Mouse (Mus musculus) myocyte (in vitro differentiated cells): ENCODE measurements around the gene Zfp871. TPM values are rescaled to one million over a fixed set of nuclear protein-coding genes. Genes with fewer than 3 reads are reported as not detected.

Experiments used
- H3K27me3 ChIP-seq: one replicate; pipeline ENCODE4 v1.6.1; 2011; ENCODE audit not compliant: control insufficient read depth, insufficient read depth, insufficient read length
- H3K36me3 ChIP-seq: one replicate; pipeline ENCODE4 v1.6.1; 2011; ENCODE audit not compliant: control insufficient read depth, insufficient read depth
- H3K4me2 ChIP-seq: one replicate; pipeline ENCODE4 v1.6.1; 2011; ENCODE audit warnings: low read depth, control low read depth
- H3K4me3 ChIP-seq: one replicate; pipeline ENCODE4 v1.5.1; 2011; ENCODE audit warnings: mild to moderate bottlenecking, control low read depth, moderate library complexity
- H3K79me2 ChIP-seq: one replicate; pipeline ENCODE4 v1.6.1; 2011; ENCODE audit not compliant: control insufficient read depth, insufficient read depth
- H3ac ChIP-seq: one replicate; pipeline ENCODE4 v1.6.1; 2011; ENCODE audit not compliant: control insufficient read depth, insufficient read length
- CEBPB ChIP-seq: IDR thresholded peaks from 2 replicates; pipeline ENCODE4 v1.6.1; 2011; ENCODE audit warnings: mild to moderate bottlenecking, moderate library complexity; ENCODE audit not compliant: poor library complexity, insufficient read depth, severe bottlenecking
- E2F4 ChIP-seq: IDR thresholded peaks from one replicate; pipeline ENCODE4 v1.6.1; 2011; ENCODE audit warnings: mild to moderate bottlenecking, control low read depth, moderate library complexity; ENCODE audit not compliant: insufficient read depth
- MAX ChIP-seq: IDR thresholded peaks from one replicate; pipeline ENCODE4 v1.6.1; 2011; ENCODE audit warnings: low read depth, mild to moderate bottlenecking, control low read depth
- MYOD1 ChIP-seq, 3 experiments: IDR thresholded peaks; one replicate each; pipeline ENCODE4 v1.6.1; 2011; ENCODE audit warnings: control low read depth in 2 of 3, low read depth in 2 of 3, mild to moderate bottlenecking in 2 of 3, moderate library complexity in 1 of 3; ENCODE audit not compliant: insufficient read length in 2 of 3, control insufficient read depth in 1 of 3
- MYOG ChIP-seq, 3 experiments: IDR thresholded peaks; one replicate each; pipeline ENCODE4 v1.6.1; 2011; ENCODE audit warnings: control low read depth in 2 of 3, low read depth in 2 of 3, mild to moderate bottlenecking in 2 of 3; ENCODE audit not compliant: insufficient read length in 2 of 3, control insufficient read depth in 1 of 3, insufficient read depth in 1 of 3
- POLR2A ChIP-seq: IDR thresholded peaks from one replicate; pipeline ENCODE4 v1.6.1; 2011; ENCODE audit warnings: low read depth, mild to moderate bottlenecking, control low read depth, moderate library complexity; ENCODE audit not compliant: insufficient read length
- POLR2AphosphoS2 ChIP-seq: IDR thresholded peaks from one replicate; pipeline ENCODE4 v1.6.1; 2011; ENCODE audit warnings: low read depth, control low read depth; ENCODE audit not compliant: insufficient read length
- REST ChIP-seq: IDR thresholded peaks from one replicate; pipeline ENCODE4 v1.6.1; 2011; ENCODE audit warnings: mild to moderate bottlenecking, control low read depth, moderate library complexity; ENCODE audit not compliant: insufficient read depth, insufficient read length
- SRF ChIP-seq: IDR thresholded peaks from one replicate; pipeline ENCODE4 v1.6.1; 2011; ENCODE audit warnings: low read depth; ENCODE audit not compliant: control insufficient read depth, insufficient read length
- TCF12 ChIP-seq: IDR thresholded peaks from one replicate; pipeline ENCODE4 v1.6.1; 2011; ENCODE audit warnings: mild to moderate bottlenecking, control low read depth; ENCODE audit not compliant: poor library complexity, insufficient read depth, severe bottlenecking
- TCF3 ChIP-seq: IDR thresholded peaks from one replicate; pipeline ENCODE4 v1.6.1; 2011; ENCODE audit warnings: low read depth, control low read depth; ENCODE audit not compliant: insufficient read length
- USF1 ChIP-seq: IDR thresholded peaks from one replicate; pipeline ENCODE4 v1.6.1; 2011; ENCODE audit warnings: low read depth, mild to moderate bottlenecking, control low read depth, moderate library complexity
- polyA plus RNA-seq: library from polyadenylated mRNA; unstranded; fragments of >200 nt; fragmentation: generic; extraction: Trizol; gene quantifications from one replicate; pipeline ENCODE4 v1.2.1, GENCODE M21; 2012; ENCODE audit warnings: missing spikeins

Gene Zfp871
- 1.7 TPM for polyA plus RNA-seq

DNA sequence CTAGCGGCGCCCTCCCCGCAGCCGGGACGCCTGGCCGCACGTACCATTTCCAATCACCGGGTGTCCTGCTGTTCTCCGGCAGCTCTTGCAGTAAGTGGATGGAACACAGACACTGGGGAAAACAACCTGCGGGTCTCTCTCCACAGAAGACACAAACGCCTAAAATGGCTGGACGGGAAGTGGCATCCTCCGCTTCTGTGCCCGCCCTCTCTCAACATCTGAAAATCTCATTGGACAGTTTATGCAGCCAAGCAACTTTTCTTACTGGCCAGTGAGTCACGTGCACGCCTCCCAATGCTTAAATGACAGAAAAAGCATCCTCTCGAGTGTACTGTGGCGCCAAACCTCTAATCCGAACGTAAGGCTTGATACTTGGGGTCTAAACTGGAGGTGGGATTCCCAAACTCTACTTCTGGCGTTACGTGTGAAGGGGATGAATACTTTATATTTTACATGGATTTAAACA lies at the start of gene Zfp871:
Gene Zfp871 (minus strand): TSS at position 194 of the 466 bp plus-strand sequence.
- peak; percentile 99 for TF ChIP-seq USF1
- TF ChIP-seq POLR2A: peak; percentile 67
- TF ChIP-seq CEBPB: no peak
- peak; percentile 84 for TF ChIP-seq E2F4
- TF ChIP-seq POLR2AphosphoS2: peak; percentile 76
- peak; percentile 95 for TF ChIP-seq SRF

DNA sequence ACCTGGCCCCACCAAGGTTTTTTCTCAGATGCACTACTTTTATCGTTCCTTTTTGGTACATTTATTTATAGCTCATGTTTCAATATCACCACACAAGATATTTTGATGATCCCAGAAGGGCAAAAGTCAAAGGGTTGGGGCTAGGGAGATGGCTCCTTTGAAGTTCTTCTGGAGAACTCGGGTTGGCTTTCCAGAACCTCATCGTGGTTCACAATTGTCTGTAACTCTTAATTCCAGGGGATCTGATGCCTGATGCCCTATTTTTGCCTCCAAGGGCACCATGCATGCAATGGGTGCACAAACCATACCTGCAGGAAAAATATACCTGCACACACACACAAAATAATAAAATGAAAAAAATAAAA lies 42.3 kb upstream of the Zfp871 start:
- peak overlapping the region; percentile 79 for H3K4me2 ChIP-seq
- TF ChIP-seq POLR2AphosphoS2 (no peak), MYOG (IDR thresholded peaks at IDR 0.05; ENCODE audit: control insufficient read depth in 1 of 3, insufficient read depth in 1 of 3, insufficient read length in 2 of 3, low read depth in 2 of 3) (no peak), SRF (no peak), TCF12 (no peak), USF1 (no peak), TCF3 (no peak), E2F4 (no peak), REST (no peak), POLR2A (no peak), MYOD1 (IDR thresholded peaks at IDR 0.05; ENCODE audit: control insufficient read depth in 1 of 3, insufficient read length in 2 of 3, low read depth in 2 of 3) (no peak), CEBPB (no peak), MAX (no peak)
- peak overlapping the region; percentile 74 for H3K4me3 ChIP-seq
- no peaks in the 10 kb centered on the region for H3K27me3 ChIP-seq
- peaks cover 20% of the 10 kb centered on the region for H3K79me2 ChIP-seq
- H3ac ChIP-seq: no peak overlapping the region
- H3K36me3 ChIP-seq: peaks cover 7% of the 10 kb centered on the region

More for the DNA sequence above, at the start of gene Zfp871:
- peak within 1 kb of the TSS; percentile 91 for H3K4me2 ChIP-seq
- peak within 1 kb of the TSS; percentile 61 for H3K4me3 ChIP-seq
- peaks cover 1% of the 10 kb centered on the region for H3K27me3 ChIP-seq
- H3ac ChIP-seq: peak within 1 kb of the TSS; percentile 97
- peaks cover 45% of the 10 kb centered on the region for H3K79me2 ChIP-seq
- H3K36me3 ChIP-seq: peaks cover 6% of the 10 kb centered on the region

DNA sequence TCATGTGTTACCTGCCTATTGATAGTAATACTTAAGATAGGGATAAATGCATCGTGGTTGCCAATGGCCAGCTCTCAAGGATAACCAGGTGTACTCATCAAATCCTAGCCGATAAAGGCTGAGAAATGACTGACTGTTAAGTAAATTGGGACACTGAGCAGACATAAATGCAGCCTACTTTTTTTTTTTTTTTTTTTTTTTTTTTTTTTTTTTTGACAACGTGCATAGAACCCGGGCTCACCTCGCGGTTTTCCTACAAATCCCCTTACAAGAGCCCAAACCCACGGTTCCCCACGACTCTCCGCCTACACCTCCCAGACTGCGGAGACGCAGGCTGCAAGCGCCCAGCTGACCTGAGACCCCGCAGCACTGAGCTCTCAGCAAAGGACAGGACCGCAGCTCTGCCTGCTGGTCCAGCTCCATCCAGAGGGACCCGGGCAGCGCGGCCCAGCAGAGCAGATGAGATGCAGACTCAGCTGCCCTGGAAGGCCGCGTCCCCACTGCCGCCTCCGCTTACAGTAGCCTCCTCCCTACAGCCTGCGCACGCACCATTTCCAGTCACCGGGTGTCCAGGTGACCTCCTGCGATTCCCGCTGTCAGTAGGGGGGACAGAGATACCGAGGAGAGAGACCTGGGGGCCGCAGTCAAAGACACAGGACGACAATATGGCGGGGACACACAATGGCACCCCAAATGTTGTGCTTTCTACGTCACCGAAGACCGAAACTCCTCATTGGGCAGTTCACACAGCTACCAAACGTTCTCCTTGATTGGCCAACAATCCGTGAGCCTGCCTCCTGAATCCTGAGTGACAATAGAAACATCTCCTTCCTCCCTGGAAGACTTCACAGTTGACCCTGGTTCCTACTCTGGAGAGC lies 41.7 kb upstream of the Zfp871 start, which contains the start of gene Zfp799:
Gene Zfp799 (minus strand): TSS at position 722 of the 878 bp plus-strand sequence.
- peak within 1 kb of the TSS; percentile 1 for H3ac ChIP-seq
- peaks cover 20% of the 10 kb centered on the region for H3K79me2 ChIP-seq
- H3K4me3 ChIP-seq: peak within 1 kb of the TSS; percentile 74
- H3K4me2 ChIP-seq: peak within 1 kb of the TSS; percentile 81
- H3K36me3 ChIP-seq: peaks cover 8% of the 10 kb centered on the region
- no peaks in the 10 kb centered on the region for H3K27me3 ChIP-seq
- TF ChIP-seq POLR2AphosphoS2: peak; percentile 65
- peak; percentile 60 for TF ChIP-seq POLR2A
- TF ChIP-seq REST: no peak

DNA sequence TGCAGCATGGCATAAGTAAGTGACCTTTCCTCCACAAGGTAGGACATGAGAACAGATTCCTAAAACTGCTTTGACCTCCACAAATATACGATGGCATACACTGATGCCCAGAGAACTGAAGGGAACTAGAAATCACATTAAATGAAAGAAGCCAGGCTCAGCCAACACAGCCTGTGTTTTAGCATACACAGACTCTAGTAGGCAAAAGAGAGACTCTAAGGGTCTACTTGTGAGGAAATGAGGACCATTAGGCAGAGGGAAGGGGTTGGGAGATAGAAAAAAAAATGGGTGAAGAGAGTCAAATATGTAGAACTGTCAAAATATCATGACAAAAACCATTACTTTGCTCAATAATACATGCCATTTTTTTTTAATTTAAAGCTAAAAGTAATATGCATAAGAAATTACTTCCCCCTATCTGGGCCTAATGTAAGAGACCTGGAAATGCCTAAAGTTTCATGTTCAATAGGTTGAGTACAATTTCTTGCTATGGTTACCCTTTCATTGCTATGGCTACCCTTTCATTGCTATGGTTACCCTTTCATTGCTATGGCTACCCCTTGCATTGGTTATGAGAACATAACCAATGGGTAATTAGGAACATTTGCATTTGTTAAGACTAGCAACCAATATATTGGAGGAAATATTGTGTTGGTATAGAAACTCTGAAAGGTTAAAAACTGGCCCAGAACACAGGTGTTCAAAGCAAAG lies 28.1 kb upstream of the Zfp871 start:
- no peak overlapping the region for H3K4me3 ChIP-seq
- TF ChIP-seq REST (no peak), CEBPB (no peak), TCF12 (no peak)
- H3K36me3 ChIP-seq: peaks cover 11% of the 10 kb centered on the region
- no peaks in the 10 kb centered on the region for H3K79me2 ChIP-seq
- no peak overlapping the region for H3K4me2 ChIP-seq
- H3ac ChIP-seq: no peak overlapping the region
- H3K27me3 ChIP-seq: no peaks in the 10 kb centered on the region

DNA sequence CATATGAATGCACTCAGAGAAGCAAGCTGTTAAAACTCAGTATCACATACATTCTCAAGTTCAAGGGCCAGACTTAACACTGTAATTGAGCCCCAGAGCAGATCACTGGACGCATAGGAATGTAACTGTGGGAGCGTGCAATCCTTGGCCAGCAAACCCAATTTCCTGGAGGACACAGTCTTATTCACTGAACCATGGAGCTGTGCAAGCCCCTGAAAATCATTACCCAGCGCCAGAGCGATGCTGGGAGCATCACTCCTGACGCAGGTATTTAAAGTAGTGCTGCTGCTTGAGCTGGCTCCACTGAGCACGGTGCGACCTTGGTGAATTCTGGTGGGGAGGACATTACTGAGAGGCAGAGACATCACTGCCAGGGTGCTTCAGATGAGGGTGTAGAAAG lies 26.0 kb upstream of the Zfp871 start:
- TF ChIP-seq USF1: no peak
- no peak for TF ChIP-seq TCF12
- TF ChIP-seq POLR2AphosphoS2: no peak
- TF ChIP-seq MYOG (IDR thresholded peaks at IDR 0.05; ENCODE audit: control insufficient read depth in 1 of 3, insufficient read depth in 1 of 3, insufficient read length in 2 of 3, low read depth in 2 of 3): no peak
- TF ChIP-seq POLR2A: no peak
- no peak for TF ChIP-seq E2F4
- TF ChIP-seq MYOD1 (IDR thresholded peaks at IDR 0.05; ENCODE audit: control insufficient read depth in 1 of 3, insufficient read length in 2 of 3, low read depth in 2 of 3): no peak
- TF ChIP-seq REST: no peak
- TF ChIP-seq TCF3: no peak
- no peak for TF ChIP-seq MAX
- no peak for TF ChIP-seq SRF
- no peak for TF ChIP-seq CEBPB
- peaks cover 14% of the 10 kb centered on the region for H3K27me3 ChIP-seq

More for the DNA sequence above, 26.0 kb upstream of the Zfp871 start:
- Histone ChIP-seq H3ac (no peak overlapping the region), H3K4me3 (no peak overlapping the region), H3K36me3 (no peaks in the 10 kb centered on the region), H3K79me2 (no peaks in the 10 kb centered on the region), H3K4me2 (no peak overlapping the region)
